Mouse (Mus musculus): ENCODE measurements around the gene Pkhd1. TPM values are rescaled to one million over a fixed set of nuclear protein-coding genes. Genes with fewer than 3 reads are reported as not detected.

The Pkhd1 gene
- polyA plus RNA-seq, 1 experiment from 2014 or later, result 0.33 TPM

DNA sequence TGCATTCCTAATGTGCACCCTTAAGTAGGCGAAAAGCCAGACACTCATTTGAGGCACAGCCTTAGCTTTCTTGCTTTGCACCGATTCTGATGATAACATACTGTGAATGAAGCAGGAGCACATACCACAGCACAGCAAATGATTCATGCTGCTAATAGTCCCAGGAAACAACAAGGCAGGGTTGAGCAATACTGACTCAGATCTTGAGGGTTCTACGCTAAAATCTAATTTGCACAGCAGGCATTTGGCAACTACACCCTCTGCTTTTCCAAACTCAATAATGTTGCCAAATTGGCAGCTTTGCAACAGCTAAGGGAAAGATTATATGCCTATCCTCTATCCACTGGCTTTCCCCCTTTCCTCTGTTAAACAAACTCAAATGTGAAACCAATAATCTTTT, 548.1 kb downstream of the Pkhd1 start:
- Histone ChIP-seq H3K4me3 (ENCODE audit: low read depth, low read length) (no peak overlapping the region), H3K27ac (ENCODE audit: low read length) (no peak overlapping the region), H3K27me3 (replicated peaks; ENCODE audit: insufficient read depth, low read length) (no peaks in the 10 kb centered on the region), H3K36me3 (ENCODE audit: insufficient read depth, low read length) (no peaks in the 10 kb centered on the region), H3K9me3 (ENCODE audit: low read length) (no peaks in the 10 kb centered on the region), H3K4me1 (ENCODE audit: insufficient read depth, low read depth, low read length) (no peaks in the 10 kb centered on the region), H3K9ac (replicated peaks; ENCODE audit: low read depth) (no peak overlapping the region), H3K4me2 (replicated peaks; ENCODE audit: low read depth, low read length) (no peak overlapping the region)
- TF ChIP-seq EP300 (IDR thresholded peaks at IDR 0.05) (no peak), CTCF (IDR thresholded peaks at IDR 0.05) (no peak)
- 58% methylated on average over 3 of the region's 3 CpGs for WGBS
- DNase-seq (ENCODE audit: low spot score) (peak; percentile 30), ATAC-seq (no peak)

DNA sequence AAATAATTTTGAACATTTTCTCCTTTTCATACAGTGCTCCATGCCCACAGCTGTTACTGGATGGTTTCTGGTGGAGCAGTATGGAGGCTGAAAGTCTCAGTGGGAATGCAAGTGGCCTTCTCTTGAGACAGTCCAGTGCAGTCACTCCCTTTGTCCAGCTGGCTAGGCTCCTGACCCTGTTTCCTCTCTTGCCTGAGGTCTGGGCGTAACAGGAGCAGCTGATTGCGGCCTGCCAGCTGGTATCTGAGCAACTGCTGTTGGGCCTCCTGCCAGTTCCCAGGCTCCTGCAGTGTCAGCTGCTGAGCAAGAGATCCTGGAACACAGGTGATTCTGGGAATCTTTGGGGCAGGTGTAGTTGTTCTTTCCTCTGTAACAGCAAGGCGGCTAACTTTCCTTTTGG, 559.6 kb downstream of the Pkhd1 start:
- no peak for DNase-seq (ENCODE audit: low spot score)
- ATAC-seq, result no peak
- WGBS, result 68% methylated on average over 3 of the region's 3 CpGs
- H3K9ac ChIP-seq (replicated peaks; ENCODE audit: low read depth), result no peak overlapping the region
- H3K27me3 ChIP-seq (replicated peaks; ENCODE audit: insufficient read depth, low read length), result no peaks in the 10 kb centered on the region
- H3K9me3 ChIP-seq (ENCODE audit: low read length), result no peaks in the 10 kb centered on the region
- no peak overlapping the region for H3K27ac ChIP-seq (ENCODE audit: low read length)
- H3K36me3 ChIP-seq (ENCODE audit: insufficient read depth, low read length), result no peaks in the 10 kb centered on the region
- H3K4me1 ChIP-seq (ENCODE audit: insufficient read depth, low read depth, low read length), result no peaks in the 10 kb centered on the region
- no peak overlapping the region for H3K4me2 ChIP-seq (replicated peaks; ENCODE audit: low read depth, low read length)
- no peak overlapping the region for H3K4me3 ChIP-seq (ENCODE audit: low read depth, low read length)
- TF ChIP-seq EP300 (IDR thresholded peaks at IDR 0.05), result no peak
- TF ChIP-seq CTCF (IDR thresholded peaks at IDR 0.05), result no peak

DNA sequence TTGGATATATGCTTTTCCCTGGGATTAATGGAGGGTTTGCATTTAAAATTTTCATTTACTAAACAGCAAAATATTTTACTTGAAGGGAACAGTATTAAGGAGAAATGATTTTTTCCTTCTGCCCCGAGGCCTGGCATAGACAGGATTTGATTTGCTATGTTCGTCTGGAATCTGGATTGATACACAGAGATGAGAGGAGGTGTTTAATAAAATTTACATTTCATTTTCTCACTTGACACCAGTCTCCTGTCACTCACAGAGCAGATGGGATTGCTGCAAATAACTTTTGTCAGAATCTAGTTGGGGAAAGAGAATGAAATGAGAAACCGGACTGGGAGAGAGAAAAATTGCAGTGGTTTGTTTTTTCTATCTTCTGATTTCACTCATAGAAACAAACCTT, 578.5 kb downstream of the Pkhd1 start:
- TF ChIP-seq EP300 (IDR thresholded peaks at IDR 0.05), result no peak
- no peak for TF ChIP-seq CTCF (IDR thresholded peaks at IDR 0.05)
- Histone ChIP-seq H3K36me3 (ENCODE audit: insufficient read depth, low read length) (no peaks in the 10 kb centered on the region), H3K9me3 (ENCODE audit: low read length) (no peaks in the 10 kb centered on the region), H3K9ac (replicated peaks; ENCODE audit: low read depth) (no peak overlapping the region), H3K4me1 (ENCODE audit: insufficient read depth, low read depth, low read length) (no peaks in the 10 kb centered on the region), H3K4me3 (ENCODE audit: low read depth, low read length) (no peak overlapping the region), H3K27me3 (replicated peaks; ENCODE audit: insufficient read depth, low read length) (no peaks in the 10 kb centered on the region), H3K27ac (ENCODE audit: low read length) (no peak overlapping the region), H3K4me2 (replicated peaks; ENCODE audit: low read depth, low read length) (no peak overlapping the region)
- whole genome bisulfite sequencing, result 76% methylated on average over 3 of the region's 3 CpGs
- no peak for DNase-seq (ENCODE audit: low spot score)
- ATAC-seq, result no peak

DNA sequence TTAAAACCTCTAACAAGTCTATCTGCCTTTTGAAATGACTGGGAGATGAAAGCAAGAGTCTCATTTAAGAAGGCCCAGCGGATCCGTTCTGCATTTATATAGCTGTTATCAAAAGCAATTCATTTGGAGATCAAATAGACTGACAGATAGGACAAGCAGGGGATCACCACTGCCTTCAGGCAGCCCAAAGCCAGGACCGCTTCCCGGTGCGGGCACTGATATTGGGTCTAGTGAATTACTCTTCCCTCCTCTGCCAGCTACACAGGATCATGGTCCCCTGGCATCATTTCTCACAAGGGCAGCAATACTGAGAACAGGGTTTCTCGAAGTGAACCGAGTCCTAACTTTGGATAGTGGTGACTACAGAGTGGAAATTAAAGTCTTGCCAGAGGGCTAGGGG, 582.6 kb downstream of the Pkhd1 start:
- H3K4me3 ChIP-seq (ENCODE audit: low read depth, low read length), result no peak overlapping the region
- H3K9ac ChIP-seq (replicated peaks; ENCODE audit: low read depth), result no peak overlapping the region
- WGBS, result 79% methylated on average over 7 of the region's 7 CpGs
- TF ChIP-seq CTCF (IDR thresholded peaks at IDR 0.05) (no peak), EP300 (IDR thresholded peaks at IDR 0.05) (no peak)
- no peaks in the 10 kb centered on the region for H3K36me3 ChIP-seq (ENCODE audit: insufficient read depth, low read length)
- no peak overlapping the region for H3K27ac ChIP-seq (ENCODE audit: low read length)
- H3K4me2 ChIP-seq (replicated peaks; ENCODE audit: low read depth, low read length), result no peak overlapping the region
- DNase-seq (ENCODE audit: low spot score) (no peak), ATAC-seq (no peak)
- H3K4me1 ChIP-seq (ENCODE audit: insufficient read depth, low read depth, low read length), result no peaks in the 10 kb centered on the region
- no peaks in the 10 kb centered on the region for H3K9me3 ChIP-seq (ENCODE audit: low read length)
- no peaks in the 10 kb centered on the region for H3K27me3 ChIP-seq (replicated peaks; ENCODE audit: insufficient read depth, low read length)

DNA sequence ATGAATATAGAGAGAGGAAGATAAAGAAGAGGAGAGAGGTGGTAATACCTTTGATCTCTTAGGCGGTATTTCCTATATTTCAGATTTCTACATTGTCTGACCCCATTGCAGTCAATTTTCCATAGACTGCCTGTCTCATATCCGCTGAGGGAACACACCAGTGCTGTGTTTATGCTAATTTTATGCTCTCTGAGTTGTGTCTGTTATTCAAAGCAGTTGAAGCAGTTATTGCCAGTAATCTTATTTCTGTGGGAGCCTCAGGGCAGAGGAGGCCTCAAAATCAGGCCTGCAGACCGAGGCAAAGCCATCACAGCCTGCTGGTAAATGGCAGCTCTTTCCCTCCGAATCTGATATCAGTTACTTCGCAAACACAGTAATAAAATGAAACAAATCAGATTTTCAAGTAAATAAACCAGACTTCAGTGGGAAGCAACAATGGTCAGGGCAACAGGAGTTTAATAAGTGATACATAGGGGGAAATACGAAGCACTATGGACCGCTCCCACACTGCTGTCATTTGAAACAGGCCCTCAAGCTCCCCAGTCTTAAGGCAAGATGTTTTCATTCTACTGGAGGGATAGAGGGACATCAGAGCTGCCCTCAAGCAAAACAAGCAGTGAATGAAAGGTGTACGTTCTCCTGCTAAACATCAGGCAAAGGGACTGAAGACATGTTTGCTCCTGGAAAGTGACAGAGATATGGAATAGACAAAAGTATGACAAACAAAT, 599.5 kb downstream of the Pkhd1 start:
- Histone ChIP-seq H3K9ac (replicated peaks; ENCODE audit: low read depth) (no peak overlapping the region), H3K36me3 (ENCODE audit: insufficient read depth, low read length) (no peaks in the 10 kb centered on the region), H3K4me1 (ENCODE audit: insufficient read depth, low read depth, low read length) (no peaks in the 10 kb centered on the region), H3K4me2 (replicated peaks; ENCODE audit: low read depth, low read length) (no peak overlapping the region), H3K27me3 (replicated peaks; ENCODE audit: insufficient read depth, low read length) (no peaks in the 10 kb centered on the region), H3K9me3 (ENCODE audit: low read length) (no peaks in the 10 kb centered on the region), H3K4me3 (ENCODE audit: low read depth, low read length) (no peak overlapping the region), H3K27ac (ENCODE audit: low read length) (no peak overlapping the region)
- ATAC-seq, result no peak
- WGBS, result 68% methylated on average over 8 of the region's 8 CpGs
- no peak for DNase-seq (ENCODE audit: low spot score)
- TF ChIP-seq EP300 (IDR thresholded peaks at IDR 0.05) (no peak), CTCF (IDR thresholded peaks at IDR 0.05) (no peak)

DNA sequence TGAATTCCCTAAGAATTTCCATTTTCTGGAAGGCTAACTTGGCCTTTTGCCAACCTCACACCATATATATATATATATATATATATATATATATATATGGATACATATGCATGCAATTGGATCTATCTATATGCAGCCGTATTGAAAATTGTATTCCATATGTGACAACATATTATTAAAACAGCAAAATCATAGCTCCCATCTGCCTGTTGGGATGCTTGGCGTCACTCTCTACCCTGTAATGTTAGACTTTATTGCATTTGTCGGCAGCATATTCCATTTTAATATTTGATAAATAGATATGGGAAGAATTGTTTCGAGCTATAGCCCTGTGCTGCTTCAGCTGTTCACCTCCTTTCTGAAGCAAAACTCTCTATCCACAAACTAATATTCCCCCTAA, 600.2 kb downstream of the Pkhd1 start:
- no peak overlapping the region for H3K27ac ChIP-seq (ENCODE audit: low read length)
- WGBS, result 83% methylated on average over 4 of the region's 4 CpGs
- no peak overlapping the region for H3K4me2 ChIP-seq (replicated peaks; ENCODE audit: low read depth, low read length)
- ATAC-seq (no peak), DNase-seq (ENCODE audit: low spot score) (no peak)
- no peak overlapping the region for H3K4me3 ChIP-seq (ENCODE audit: low read depth, low read length)
- no peak overlapping the region for H3K9ac ChIP-seq (replicated peaks; ENCODE audit: low read depth)
- H3K9me3 ChIP-seq (ENCODE audit: low read length), result no peaks in the 10 kb centered on the region
- H3K36me3 ChIP-seq (ENCODE audit: insufficient read depth, low read length), result no peaks in the 10 kb centered on the region
- no peaks in the 10 kb centered on the region for H3K4me1 ChIP-seq (ENCODE audit: insufficient read depth, low read depth, low read length)
- TF ChIP-seq CTCF (IDR thresholded peaks at IDR 0.05), result no peak
- no peak for TF ChIP-seq EP300 (IDR thresholded peaks at IDR 0.05)
- no peaks in the 10 kb centered on the region for H3K27me3 ChIP-seq (replicated peaks; ENCODE audit: insufficient read depth, low read length)

Other genes starting within 250 kb of the Pkhd1 start
- gene Il17a, start 112.8 kb upstream of the Pkhd1 start, polyA plus RNA-seq (2015; fragmentation: Nextera tagmentation; extraction: Ambion mirVana), result not detected in 2 replicates
- not detected in 2 replicates for gene Il17f, start 172.6 kb upstream of the Pkhd1 start, polyA plus RNA-seq (2015; fragmentation: Nextera tagmentation; extraction: Ambion mirVana)
- gene Mcm3, start 202.2 kb upstream of the Pkhd1 start, polyA plus RNA-seq (2015; fragmentation: Nextera tagmentation; extraction: Ambion mirVana), result 20.4 and 20.9 TPM in 2 replicates

Measured in lung, postnatal 0 days (tissue).